Mouse (Mus musculus): Measurements from ENCODE around the gene Ank. TPM values are rescaled to one million over a fixed set of nuclear protein-coding genes. Genes with fewer than 3 reads are reported as not detected.
"Not testable (repeated sequence)": the region's sequence is repeated elsewhere in the genome, so short reads cannot be mapped to it uniquely, and the experiment has no call there.

Gene Ank
- total RNA-seq (2021) = 10 to 100 TPM; 35.1 to 35.5 TPM
- long read RNA-seq, experiment 1, transcript Ank-201 (12 exons, 3,498 nt) = major isoform, 33 of 48 reads
- long read RNA-seq, experiment 1, partial matches to known transcripts = 11 of 48 reads
- long read RNA-seq, experiment 1, other reads (novel, unspliced or antisense) = 3 of 48 reads
- long read RNA-seq, experiment 2, transcript Ank-201 (12 exons, 3,498 nt) = major isoform, 30 of 40 reads
- long read RNA-seq, experiment 2, partial matches to known transcripts = 1 of 40 reads
- long read RNA-seq, experiment 2, other reads (novel, unspliced or antisense) = 7 of 40 reads

DNA sequence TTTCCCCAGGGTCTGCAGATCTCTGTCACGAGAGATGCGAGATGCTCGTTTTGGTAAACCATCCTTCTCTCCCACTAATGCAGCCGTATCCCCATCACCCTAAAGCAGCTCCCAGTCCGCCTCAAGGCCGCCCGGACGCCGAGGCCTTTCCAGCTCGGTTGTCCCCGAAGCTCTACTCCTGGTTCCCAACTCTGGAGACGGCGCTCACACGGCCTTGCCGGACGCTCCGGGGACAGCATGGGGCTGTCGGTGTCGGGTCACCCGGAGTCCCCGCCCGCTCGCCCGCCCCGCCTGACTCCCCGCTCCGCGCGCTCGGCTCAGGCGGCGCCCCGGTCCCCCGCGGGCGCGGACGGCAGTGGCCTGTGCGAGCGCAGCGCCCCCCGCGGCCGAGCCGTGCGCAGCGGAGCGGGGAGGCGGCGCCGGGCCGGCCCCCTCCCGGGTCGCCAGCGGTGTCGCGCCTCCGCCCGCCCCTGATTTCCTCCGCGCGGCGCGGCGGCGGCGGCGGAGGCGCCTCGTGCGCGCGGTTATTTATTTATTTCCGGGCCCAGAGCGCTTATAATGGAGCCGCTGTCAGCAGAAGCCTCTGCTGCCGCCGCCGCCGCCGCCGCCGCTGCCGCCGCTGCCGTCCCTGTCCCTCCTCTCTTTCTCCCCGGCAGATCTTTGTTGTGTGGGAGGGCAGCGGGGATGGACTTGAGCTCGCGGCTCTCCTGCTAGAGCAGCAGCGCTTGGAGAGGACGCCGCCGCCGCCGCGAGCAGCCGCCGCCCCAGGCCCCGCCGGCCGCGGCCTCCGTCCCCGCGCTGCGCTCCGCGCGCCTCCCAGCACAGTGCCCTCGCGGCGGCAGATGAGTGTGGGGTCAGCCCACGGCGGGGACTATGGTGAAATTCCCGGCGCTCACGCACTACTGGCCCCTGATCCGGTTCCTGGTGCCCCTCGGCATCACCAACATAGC lies at the start of gene Ank:
Gene Ank (plus strand): TSS at position 547 of the 950 bp plus-strand sequence.
- peak; percentile 86 for DNase-seq

DNA sequence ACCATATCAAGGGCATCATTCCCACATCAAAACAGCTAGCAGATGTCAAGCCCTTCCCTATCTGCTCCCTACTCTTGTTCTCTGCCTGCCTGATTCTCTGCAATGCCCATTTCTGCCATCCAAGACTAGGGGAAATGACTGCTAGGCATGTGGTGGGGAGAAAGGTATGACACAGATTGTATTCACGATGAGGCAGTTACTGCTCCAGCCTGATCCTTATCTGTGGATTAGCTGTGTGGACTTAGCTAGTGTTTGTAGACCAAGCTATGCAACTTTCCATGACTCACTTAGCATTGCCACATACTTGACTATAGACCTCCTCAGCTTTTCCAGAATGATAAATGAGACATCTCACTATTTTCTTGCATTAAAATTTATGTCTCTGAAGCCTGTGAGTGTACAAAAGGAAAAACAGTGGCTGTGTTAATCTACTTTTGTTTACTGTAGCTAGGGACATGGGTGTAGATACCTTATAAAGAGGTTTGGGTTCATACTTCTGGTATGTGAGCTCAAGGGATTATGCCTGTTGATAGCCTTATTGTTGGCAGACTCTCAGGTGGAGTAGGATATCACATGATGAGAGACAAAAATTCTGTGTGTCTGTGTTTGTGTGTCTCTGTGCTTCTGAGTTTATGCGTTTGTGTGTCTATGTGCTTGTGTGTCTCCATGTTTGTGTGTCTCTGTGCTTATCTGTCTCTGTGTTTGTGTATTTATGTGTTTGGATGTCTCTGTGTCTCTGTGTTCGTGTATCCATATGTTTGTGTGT lies 47.7 kb upstream of the Ank start:
- no peak for DNase-seq

DNA sequence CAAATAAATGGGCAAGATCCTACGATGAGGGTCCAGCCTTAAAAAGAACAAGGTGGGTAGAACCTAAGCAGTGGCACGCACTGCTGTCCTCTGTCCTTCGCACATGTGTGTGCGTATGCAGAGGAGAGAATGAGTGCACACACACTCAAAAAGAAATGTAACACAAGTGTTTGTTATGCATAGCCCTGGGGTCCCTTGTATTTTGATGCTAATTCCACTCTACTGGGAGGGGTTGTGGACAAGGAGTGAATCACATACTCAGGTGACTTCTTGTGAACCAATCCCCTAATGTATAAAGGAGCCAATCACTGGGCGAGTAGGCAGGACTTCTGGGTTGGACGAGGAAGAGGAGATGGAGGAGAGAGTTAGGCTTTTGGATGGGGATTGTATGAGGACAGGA lies 44.9 kb upstream of the Ank start:
- no peak for DNase-seq

DNA sequence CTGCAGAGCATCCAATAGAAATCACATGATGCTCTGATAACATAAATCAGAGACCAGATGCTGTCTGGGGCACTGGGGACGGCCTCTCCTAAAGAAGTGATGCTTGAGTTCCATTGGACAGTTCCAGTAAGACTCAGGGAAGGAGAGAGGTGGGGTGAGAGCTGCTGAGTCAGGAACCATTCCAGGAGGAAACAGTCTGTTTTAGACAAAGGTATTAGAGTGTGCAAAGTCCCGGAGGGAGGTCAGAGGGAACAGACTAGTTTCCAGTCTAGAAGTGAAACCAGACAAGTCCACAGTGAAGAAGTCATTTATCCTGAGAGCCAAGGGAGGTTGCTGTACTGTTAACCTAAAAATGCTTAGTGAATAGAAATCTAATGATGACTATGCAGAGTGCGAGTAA lies 38.9 kb upstream of the Ank start:
- DNase-seq = no peak

DNA sequence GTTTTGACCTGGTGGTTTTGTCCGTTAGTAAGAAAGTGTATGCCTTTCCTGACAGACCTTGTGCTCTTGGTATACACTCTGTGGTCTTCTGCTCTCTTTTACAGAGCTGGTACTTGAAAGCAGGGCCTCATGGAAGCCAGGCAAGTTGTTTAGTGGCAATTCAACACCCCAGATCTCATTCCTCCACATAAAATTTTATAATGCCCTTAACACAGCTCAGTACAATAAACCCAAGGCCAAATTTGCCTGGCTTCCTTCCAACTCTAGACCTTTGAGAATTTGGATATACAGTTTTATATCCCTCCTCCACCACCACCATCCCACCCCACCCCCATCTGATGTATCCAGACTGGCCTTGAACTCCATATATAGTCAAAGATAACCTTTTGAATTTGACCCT lies 36.2 kb upstream of the Ank start:
- no peak for DNase-seq

DNA sequence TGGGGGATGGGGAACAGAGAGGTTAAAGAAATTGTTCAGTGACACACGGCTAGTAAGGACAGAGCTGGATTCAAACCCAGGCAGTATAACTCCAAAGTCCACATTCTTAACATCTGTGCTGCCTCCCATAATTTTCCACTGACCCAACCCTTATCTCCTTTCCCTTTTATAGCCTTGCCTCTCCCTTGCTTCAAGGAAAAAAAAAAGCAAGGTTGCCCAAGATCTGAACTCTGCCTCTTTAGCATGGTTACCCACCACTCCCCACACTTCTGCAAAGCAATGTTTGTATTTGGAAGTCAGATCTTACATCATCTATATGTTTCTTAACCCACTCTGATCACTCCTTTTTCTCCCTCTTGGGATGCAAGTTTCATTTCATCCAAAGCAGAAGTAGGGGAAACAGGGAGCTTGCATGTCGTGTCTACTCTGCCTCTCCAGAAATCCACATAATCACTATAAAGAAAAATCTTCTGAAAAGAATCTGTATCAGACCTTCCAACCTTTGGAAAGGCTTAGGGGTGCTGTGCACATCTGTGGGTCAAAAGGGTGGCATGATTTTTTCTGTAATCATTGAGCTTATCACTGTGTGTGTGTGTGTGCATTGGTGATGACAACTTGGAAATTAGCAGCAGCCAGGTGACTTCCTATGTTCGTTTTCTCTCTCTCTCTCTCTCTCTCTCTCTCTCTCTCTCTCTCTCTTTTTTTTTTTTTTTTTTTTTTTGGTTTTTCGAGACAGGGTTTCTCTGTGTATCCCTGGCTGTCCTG lies 33.4 kb upstream of the Ank start:
- no peak for DNase-seq

DNA sequence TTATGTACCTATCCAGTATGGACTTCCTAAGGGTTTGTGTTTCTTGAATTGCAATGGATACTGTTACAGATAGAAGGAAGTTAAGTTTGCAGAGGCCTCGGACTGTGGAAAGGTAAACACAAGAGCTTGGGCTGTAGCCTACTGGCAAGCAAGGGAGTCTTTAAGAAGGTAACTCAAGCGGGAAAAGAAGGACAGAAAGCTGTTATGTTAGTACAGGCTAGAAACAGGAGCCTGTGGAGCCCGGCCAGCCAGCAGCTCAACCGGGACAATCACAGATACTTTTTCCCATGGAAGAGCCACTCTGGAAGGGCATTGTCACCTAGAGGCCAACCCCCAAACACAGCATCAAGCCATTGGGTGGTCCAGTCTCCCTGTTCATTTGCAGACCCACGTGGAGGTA lies 31.1 kb upstream of the Ank start:
- no peak for DNase-seq

DNA sequence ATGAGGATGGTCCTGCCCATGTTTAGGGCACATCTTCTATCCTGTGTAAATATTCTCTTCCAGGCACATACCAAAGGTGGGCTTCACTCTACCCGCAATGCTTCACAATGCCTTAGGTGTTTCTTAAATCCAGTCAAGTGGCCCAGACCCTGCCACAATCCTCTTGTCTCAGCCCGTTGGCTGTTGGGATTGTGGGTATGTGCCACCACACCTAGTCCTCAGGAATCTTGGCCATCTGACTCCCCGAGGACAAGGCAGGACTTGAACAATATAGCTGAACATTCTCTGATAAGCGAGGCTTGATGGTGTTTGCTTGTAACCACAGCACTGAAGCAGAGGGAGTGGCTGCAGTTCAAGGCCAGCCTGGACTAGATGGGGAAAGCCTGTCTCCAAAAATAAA lies 30.3 kb upstream of the Ank start:
- no peak for DNase-seq

DNA sequence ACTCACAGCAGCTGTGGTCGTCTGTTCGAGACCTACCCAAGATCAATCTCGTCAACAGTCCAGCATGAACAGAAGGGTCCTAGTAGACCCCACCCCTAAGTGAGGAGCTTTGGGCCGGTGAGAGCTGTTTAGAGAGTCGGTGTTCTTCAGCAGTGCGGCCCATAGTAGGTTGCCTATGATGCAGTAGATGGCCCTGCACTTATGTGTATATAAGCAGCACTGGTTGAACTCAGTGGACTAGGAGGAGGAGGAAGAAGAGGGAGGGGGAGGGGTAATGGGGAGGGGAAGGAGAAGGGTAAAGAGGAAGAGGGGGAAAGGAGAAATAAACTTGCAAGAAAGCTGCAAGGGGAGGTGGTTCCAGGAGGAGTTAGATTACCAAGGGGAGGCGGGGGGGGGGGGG lies 25.4 kb upstream of the Ank start:
- no peak for DNase-seq

DNA sequence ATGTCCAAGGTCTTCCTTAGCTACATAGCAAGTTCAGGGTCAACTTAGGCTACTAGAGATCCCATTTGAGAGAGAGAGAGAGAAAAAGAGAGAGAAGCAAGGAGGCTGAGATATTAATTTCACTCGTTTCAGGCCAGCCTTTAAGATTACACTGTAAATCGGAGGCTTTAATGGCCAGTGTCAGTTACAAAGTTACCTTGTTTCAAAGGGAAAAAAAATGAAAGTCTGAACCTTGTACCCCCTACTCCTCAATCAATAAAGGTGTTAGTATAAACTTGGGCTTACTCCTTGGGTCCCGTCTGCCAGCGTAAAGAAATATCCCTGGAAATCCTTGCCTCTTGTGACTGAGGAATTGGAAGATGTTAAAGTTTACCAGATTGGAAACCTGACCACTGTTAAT lies 24.9 kb upstream of the Ank start:
- DNase-seq = no peak

DNA sequence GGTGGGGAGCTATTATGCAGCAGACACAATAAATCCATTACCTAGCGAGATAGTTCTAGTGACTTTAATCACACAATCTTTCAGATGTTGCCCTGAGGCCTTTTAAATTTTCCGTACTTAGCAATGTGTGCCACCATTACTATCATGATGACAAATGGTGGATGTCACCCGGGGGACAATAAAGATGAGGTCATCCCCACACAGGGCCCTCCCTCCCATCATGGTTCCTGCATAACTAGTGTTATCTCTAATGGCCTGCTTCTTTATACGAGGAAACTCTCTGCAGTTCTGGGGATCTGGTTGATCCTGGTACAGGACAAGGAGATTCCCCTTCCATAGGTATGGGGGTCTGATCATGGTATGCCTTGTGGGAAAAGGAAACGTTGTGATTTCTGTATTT lies 24.5 kb upstream of the Ank start:
- DNase-seq = no peak

DNA sequence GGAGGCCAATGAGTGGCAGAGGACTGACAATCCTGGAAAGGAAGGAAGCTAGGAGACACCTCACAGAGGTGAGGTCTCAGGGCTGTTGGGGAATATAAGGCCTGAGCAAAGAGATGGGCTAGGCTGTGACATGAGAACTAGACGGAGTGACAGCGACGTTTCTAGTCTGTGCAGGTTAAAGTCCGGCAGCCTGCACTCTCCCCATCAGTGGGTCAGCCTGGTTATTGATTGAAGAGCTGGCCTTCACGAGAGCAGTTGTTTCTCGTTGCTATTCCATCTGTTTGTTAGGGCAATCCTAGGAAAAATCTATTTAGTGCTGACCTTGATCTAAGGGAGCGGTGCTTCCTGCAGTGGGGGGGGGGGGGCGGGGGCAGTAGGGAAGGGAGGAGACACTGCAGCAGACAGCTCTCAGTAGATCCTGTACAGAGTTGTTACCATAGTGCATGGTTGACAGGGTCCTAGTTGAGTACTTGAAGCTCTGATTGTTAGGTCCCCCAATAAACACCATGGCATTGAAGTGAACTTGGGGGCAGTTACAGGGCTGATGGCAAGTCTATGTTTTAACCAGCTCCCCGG lies 21.6 kb upstream of the Ank start:
- no peak for DNase-seq

DNA sequence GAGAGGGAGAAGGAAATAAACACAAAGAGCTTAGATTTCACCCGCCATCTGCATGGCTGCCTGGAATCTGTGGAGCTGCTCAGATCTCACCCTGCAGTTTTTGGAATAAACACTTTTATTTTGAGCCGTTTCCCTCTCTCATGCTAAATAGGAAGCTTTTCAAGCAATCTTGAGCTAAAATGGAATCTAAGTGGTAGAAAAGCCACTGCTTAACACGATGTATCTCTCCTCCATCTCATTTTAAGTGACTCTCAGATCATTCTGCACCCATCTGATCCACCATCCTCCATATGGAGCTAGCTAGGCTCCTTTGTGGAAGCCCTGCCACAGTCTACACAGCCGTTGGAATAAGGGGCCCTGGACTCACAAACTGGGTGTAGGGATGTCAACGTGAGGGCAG lies 15.8 kb upstream of the Ank start:
- DNase-seq = no peak

DNA sequence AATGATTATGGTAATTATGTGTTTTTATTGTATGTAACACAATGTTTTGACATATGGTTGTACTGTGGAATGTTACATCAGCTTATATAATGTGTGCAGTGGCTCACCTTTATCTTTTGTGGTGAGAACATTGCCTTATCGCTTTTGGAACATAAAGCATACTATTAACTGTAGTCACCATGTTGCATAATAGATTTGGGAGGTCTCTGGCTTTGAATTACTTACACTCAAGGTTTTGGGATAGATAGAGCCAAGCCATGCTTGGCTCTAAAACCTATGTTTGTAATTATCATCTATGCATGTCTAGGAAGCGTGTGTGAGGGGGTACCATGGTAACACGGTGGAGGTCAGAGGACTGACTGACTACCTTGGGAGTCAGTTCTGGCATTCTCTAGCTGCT lies 14.7 kb upstream of the Ank start:
- no peak for DNase-seq

DNA sequence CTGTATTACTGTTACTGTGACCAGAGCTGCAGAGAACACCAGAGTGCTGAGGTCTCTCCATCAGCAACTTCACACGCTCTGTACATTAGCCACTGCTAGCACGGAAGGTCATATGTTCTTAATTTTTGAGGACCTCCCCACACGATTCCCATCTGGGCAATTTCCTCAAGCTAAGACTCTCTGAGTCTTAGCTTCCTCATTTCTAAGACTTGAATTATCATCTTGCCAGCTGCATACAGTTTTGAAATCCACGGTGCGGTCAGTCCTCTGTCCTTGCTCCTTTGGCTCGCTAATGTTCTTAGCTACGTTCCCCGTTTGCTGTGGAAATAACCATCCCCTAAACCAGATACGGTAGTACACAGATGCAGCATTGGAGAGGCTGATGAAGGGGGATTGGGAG lies 14.0 kb upstream of the Ank start:
- DNase-seq = no peak

DNA sequence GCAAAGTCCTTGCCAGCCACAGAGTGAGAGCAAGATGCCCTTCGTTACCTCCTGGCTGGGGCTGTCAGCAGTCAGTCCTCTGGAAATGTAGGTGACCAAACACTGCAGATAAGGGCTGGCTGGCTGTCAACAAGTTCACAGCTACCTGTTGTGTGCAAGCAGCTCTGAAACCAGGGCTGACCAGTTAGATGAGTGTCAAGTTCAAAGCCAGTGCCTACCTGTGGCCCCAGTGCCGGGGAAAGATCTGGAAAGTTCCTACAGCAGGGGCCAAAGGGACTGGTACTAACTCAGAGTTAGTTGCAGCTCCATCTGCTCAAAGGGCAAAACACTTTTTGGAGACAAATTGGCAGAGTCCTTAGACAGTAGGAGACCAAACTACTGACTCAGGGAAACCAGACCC lies 9.5 kb upstream of the Ank start:
- DNase-seq = no peak

DNA sequence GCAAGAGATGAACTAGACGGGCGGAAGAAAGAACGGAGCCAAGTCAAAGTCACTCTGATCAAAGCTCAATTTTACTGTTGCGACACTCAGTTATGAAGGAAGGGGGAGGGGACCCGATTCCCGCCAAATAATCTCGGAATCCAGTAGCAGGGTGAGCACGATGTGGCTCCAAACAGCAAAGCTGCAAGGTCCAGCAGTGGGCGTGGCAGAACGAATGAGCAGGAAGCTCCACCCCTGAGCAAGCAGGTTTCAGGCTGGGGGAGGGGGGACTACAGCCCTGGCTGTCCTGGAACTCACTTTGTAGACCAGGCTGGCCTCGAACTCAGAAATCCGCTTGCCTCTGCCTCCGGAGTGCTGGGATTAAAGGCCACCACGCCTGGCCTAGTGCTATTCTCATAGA lies 6.7 kb upstream of the Ank start:
- not testable (repeated sequence) for DNase-seq

DNA sequence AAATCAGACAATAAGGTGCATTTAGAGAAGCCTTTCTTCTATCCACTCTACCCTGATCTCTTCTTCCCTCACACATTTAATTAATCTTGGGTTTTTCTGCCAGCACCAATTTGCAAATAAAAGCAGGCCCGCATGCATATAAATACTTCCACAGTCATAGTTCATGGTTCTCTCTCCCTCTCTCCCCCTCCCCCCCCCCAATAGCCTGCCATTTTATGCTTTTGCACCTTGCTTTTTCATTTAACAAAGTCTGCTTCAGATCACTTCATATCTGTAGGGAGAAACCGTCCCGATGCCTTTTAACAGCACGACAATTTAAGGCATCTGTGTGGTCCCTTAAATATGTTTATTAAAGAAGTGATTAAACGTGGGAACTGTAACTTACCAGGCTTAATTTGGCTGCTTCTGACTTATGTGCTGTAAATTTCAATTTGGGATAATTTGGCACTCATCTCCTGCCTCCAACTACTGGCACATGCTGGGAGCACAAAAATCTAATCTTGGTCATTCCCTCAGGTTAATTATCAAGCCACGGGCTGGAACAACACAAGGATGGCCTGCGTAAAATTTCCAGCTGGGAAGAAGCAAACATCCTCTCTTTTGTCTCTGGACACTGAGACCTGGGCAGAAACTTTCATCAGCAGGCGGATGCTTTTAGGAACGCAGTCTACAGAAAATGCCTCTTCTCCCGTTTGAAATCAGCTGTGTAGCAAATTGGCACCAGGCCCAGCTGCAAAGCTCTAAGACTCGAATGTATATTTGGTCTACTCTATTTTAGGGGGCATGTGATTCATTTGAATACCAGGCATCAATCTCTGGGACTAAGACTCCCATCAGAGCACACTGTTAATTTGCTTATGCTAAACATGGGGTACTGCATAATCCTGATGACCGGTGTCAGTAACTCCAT lies 4.9 kb upstream of the Ank start:
- no peak for DNase-seq

DNA sequence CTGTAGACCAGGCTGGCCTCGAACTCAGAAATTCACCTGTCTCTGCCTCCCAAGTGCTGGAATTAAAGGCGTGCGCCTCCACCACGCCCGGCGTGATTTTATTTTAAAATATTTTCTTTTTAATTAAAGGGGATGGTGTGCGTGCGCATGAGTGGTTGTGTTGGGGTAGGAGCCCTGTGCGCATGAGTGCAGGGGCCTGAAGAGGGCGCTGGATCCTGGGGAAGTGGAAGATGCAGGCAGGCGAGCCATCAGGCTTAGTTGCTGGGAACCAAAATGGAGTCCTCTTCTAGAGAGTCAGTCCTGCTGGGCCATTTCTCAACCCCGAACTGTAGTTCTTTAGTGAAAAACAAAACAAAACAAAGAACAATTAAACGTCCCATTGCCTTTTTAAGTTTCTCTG lies 2.6 kb upstream of the Ank start:
- no peak for DNase-seq

DNA sequence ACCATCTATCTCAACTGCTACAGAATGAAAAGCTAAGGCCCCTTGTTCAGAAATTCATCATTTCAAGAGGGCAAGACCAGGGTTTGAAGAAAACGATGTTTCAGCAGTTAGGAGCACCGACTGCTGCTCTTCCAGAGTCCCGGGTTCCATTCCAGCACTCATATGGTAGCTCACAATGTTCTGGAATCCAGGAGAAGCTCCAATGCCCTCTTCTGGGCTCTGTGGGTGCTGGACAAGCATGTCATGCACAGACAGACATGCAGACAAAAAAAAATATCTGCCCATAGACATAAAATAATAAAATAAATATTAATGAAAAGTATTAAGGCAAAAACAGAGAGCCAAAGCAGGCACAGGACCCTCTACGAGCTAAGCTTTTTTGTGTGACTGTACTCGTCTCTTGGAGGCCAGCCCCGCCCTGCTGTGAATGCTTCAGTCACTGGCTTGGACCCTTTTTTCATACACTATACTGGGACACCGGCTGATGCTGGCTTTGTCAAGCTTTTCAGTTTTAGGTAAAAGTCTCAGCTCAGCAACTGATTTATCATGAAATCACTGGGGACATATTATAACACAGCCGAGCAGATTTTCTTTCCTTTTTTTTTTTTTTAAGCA lies 979 bp upstream of the Ank start:
- no peak for DNase-seq
